Mouse (Mus musculus): ENCODE data around the gene Tenm3.

Gene Tenm3

GRCm38 (mm10) chr8:48809104-48809503 lies 34.6 kb downstream of the Tenm3 start:
- DNase-seq (ENCODE audit: low read depth) = no peak

GRCm38 (mm10) chr8:48803070-48803469 lies 40.7 kb downstream of the Tenm3 start:
- DNase-seq (ENCODE audit: low read depth) = no peak

- no peak for DNase-seq (ENCODE audit: low read depth)
Observed at GRCm38 (mm10) chr8:48802231-48802630, 41.5 kb downstream of the Tenm3 start.

- no peak for DNase-seq (ENCODE audit: low read depth)
Observed at GRCm38 (mm10) chr8:48797955-48798359, 45.8 kb downstream of the Tenm3 start.

GRCm38 (mm10) chr8:48794285-48794684 lies 49.5 kb downstream of the Tenm3 start:
- no peak for DNase-seq (ENCODE audit: low read depth)

- no peak for DNase-seq (ENCODE audit: low read depth)
Observed at GRCm38 (mm10) chr8:48793729-48794128, 50.0 kb downstream of the Tenm3 start.

GRCm38 (mm10) chr8:48792587-48793326 lies 51.0 kb downstream of the Tenm3 start:
- DNase-seq (ENCODE audit: low read depth) = no peak

- no peak for DNase-seq (ENCODE audit: low read depth)
Observed at GRCm38 (mm10) chr8:48783308-48783707, 60.4 kb downstream of the Tenm3 start.

GRCm38 (mm10) chr8:48780628-48781027 lies 63.1 kb downstream of the Tenm3 start:
- DNase-seq (ENCODE audit: low read depth) = no peak

- no peak for DNase-seq (ENCODE audit: low read depth)
Observed at GRCm38 (mm10) chr8:48779194-48779593, 64.6 kb downstream of the Tenm3 start.

GRCm38 (mm10) chr8:48776081-48776480 lies 67.7 kb downstream of the Tenm3 start:
- DNase-seq (ENCODE audit: low read depth) = no peak

- DNase-seq (ENCODE audit: low read depth) = no peak
Observed at GRCm38 (mm10) chr8:48775531-48776037, 68.2 kb downstream of the Tenm3 start.

GRCm38 (mm10) chr8:48774837-48775236 lies 68.9 kb downstream of the Tenm3 start:
- DNase-seq (ENCODE audit: low read depth) = no peak

- no peak for DNase-seq (ENCODE audit: low read depth)
Observed at GRCm38 (mm10) chr8:48766545-48767234, 77.1 kb downstream of the Tenm3 start.

GRCm38 (mm10) chr8:48765212-48765611 lies 78.5 kb downstream of the Tenm3 start:
- DNase-seq (ENCODE audit: low read depth) = no peak

- DNase-seq (ENCODE audit: low read depth) = no peak
Observed at GRCm38 (mm10) chr8:48764011-48764410, 79.7 kb downstream of the Tenm3 start.

GRCm38 (mm10) chr8:48756874-48757273 lies 86.9 kb downstream of the Tenm3 start:
- DNase-seq (ENCODE audit: low read depth) = no peak

GRCm38 (mm10) chr8:48755492-48755891 lies 88.3 kb downstream of the Tenm3 start:
- no peak for DNase-seq (ENCODE audit: low read depth)

- no peak for DNase-seq (ENCODE audit: low read depth)
Observed at GRCm38 (mm10) chr8:48754959-48755358, 88.8 kb downstream of the Tenm3 start.

GRCm38 (mm10) chr8:48751965-48752364 lies 91.8 kb downstream of the Tenm3 start:
- no peak for DNase-seq (ENCODE audit: low read depth)

GRCm38 (mm10) chr8:48748503-48749059 lies 95.2 kb downstream of the Tenm3 start:
- DNase-seq (ENCODE audit: low read depth) = no peak

GRCm38 (mm10) chr8:48743912-48744311 lies 99.8 kb downstream of the Tenm3 start:
- no peak for DNase-seq (ENCODE audit: low read depth)

GRCm38 (mm10) chr8:48742741-48743140 lies 101.0 kb downstream of the Tenm3 start:
- no peak for DNase-seq (ENCODE audit: low read depth)
